Mouse (Mus musculus) midbrain, embryonic 14.5 days (tissue): ENCODE measurements at regions not wholly inside any gene's neighbourhood (a gene's known extent, or its start where the extent isn't known, plus 50 kb on each side); places are given as distances from the start of the nearest gene placed in this dataset.
"Not testable (repeated sequence)": the region's sequence is repeated elsewhere in the genome, so short reads cannot be mapped to it uniquely, and the experiment has no call there.

ENCODE experiments used
- ATAC-seq: fragments of 200-750 bp; cut with Nextera tagmentation; 2 replicates; pipeline ENCODE4 v1.8.0; 2017; ENCODE audit warnings: moderate number of reproducible peaks, moderate library complexity; ENCODE audit not compliant: low FRiP score, low TSS enrichment
- DNase-seq: peaks from one replicate; pipeline ENCODE4 v3.0.0-alpha.2; 2015
- H3K27ac ChIP-seq: fragments of 300-500 bp; sonication (generic); replicated peaks from 2 replicates; pipeline ENCODE4 v1.5.1; 2014; ENCODE audit warnings: mild to moderate bottlenecking, low read depth, low read length, moderate library complexity
- H3K27me3 ChIP-seq: fragments of 300-500 bp; sonication (generic); 2 replicates; pipeline ENCODE4 v1.6.1; 2014; ENCODE audit warnings: low read length, control low read depth, mixed read lengths; ENCODE audit not compliant: control insufficient read depth, insufficient read depth
- H3K36me3 ChIP-seq: fragments of 300-500 bp; sonication (generic); 2 replicates; pipeline ENCODE4 v1.6.1; 2014; ENCODE audit warnings: low read length, control low read depth; ENCODE audit not compliant: control insufficient read depth, insufficient read depth
- H3K4me1 ChIP-seq: fragments of 300-500 bp; sonication (generic); 2 replicates; pipeline ENCODE4 v1.6.1; 2014; ENCODE audit warnings: mild to moderate bottlenecking, antibody characterized with exemption, low read length, control low read depth; ENCODE audit not compliant: control insufficient read depth, insufficient read depth
- H3K4me2 ChIP-seq: fragments of 300-500 bp; sonication (generic); 2 replicates; pipeline ENCODE4 v1.6.1; 2014; ENCODE audit warnings: mild to moderate bottlenecking, low read length, moderate library complexity
- H3K4me3 ChIP-seq: fragments of 300-500 bp; sonication (generic); replicated peaks from 2 replicates; pipeline ENCODE4 v1.5.1; 2014; ENCODE audit warnings: low read depth, low read length
- H3K9ac ChIP-seq: fragments of 300-500 bp; sonication (generic); replicated peaks from 2 replicates; pipeline ENCODE4 v1.6.1; 2014; ENCODE audit warnings: mild to moderate bottlenecking, low read length, moderate library complexity
- H3K9me3 ChIP-seq: fragments of 300-500 bp; sonication (generic); 2 replicates; pipeline ENCODE4 v1.6.1; 2016; ENCODE audit warnings: low read length, control low read depth, mixed read lengths; ENCODE audit not compliant: control insufficient read depth
- WGBS: fragments of 180-500 bp; shearing (Covaris S2); extraction: QIAGEN DNeasy Blood & Tissue Kit; methylation state at CpG from one replicate; pipeline ENCODE4 v1.1.7; 2014; 5-methylcytosine and 5-hydroxymethylcytosine counted together

GRCm38 (mm10) chr6:70517932-70518331 lies 274.1 kb downstream of the Rpia start:
- Histone ChIP-seq H3K27ac (no peak overlapping the region), H3K27me3 (no peaks in the 10 kb centered on the region), H3K36me3 (no peaks in the 10 kb centered on the region), H3K4me1 (no peaks in the 10 kb centered on the region), H3K9me3 (no peaks in the 10 kb centered on the region), H3K9ac (no peak overlapping the region), H3K4me2 (no peak overlapping the region), H3K4me3 (no peak overlapping the region)
- no peak for DNase-seq
- no peak for ATAC-seq

- DNase-seq, result peak; percentile 21
- Histone ChIP-seq H3K36me3 (no peaks in the 10 kb centered on the region), H3K27me3 (no peaks in the 10 kb centered on the region), H3K9ac (no peak overlapping the region), H3K4me2 (no peak overlapping the region), H3K4me1 (no peaks in the 10 kb centered on the region), H3K27ac (no peak overlapping the region), H3K4me3 (no peak overlapping the region), H3K9me3 (no peaks in the 10 kb centered on the region)
- ATAC-seq, result no peak
- WGBS, result 68% methylated on average over 1 of the region's 1 CpGs
Measured at GRCm38 (mm10) chr6:70468623-70469479, 323.2 kb downstream of the Rpia start.

- ATAC-seq (no peak), DNase-seq (no peak)
- WGBS, result 90% methylated on average over 3 of the region's 3 CpGs
- Histone ChIP-seq H3K9ac (no peak overlapping the region), H3K4me2 (no peak overlapping the region), H3K4me3 (no peak overlapping the region), H3K27ac (no peak overlapping the region), H3K36me3 (no peaks in the 10 kb centered on the region), H3K9me3 (no peaks in the 10 kb centered on the region), H3K27me3 (no peaks in the 10 kb centered on the region), H3K4me1 (no peaks in the 10 kb centered on the region)
Measured at GRCm38 (mm10) chr6:70457279-70457678, 334.8 kb downstream of the Rpia start.

- not testable (repeated sequence) for H3K27ac ChIP-seq, H3K4me3 ChIP-seq, H3K4me2 ChIP-seq, H3K36me3 ChIP-seq, DNase-seq, ATAC-seq, H3K27me3 ChIP-seq, H3K9ac ChIP-seq, H3K4me1 ChIP-seq, H3K9me3 ChIP-seq
- WGBS, result 91% methylated on average over 2 of the region's 2 CpGs
Measured at GRCm38 (mm10) chr6:70434739-70435138, 357.3 kb downstream of the Rpia start.

GRCm38 (mm10) chr6:70406290-70406689 lies 385.7 kb downstream of the Rpia start:
- ATAC-seq, H3K36me3 ChIP-seq, H3K4me2 ChIP-seq, H3K27ac ChIP-seq, H3K9me3 ChIP-seq, H3K27me3 ChIP-seq, DNase-seq, H3K4me1 ChIP-seq, H3K9ac ChIP-seq, H3K4me3 ChIP-seq: not testable (repeated sequence)
- 94% methylated on average over 3 of the region's 3 CpGs for WGBS

- ATAC-seq, H3K9me3 ChIP-seq, H3K36me3 ChIP-seq, H3K4me3 ChIP-seq, DNase-seq, H3K4me2 ChIP-seq, H3K9ac ChIP-seq, H3K27ac ChIP-seq, H3K4me1 ChIP-seq, H3K27me3 ChIP-seq: not testable (repeated sequence)
Measured at GRCm38 (mm10) chr6:70389850-70390249, 402.2 kb downstream of the Rpia start.

- not testable (repeated sequence) for H3K4me1 ChIP-seq
- no CpG with 5 or more reads among the region's 1 CpGs for WGBS
Measured at GRCm38 (mm10) chr6:70386396-70386795, 405.6 kb downstream of the Rpia start.

GRCm38 (mm10) chr6:70379339-70379738 lies 412.7 kb downstream of the Rpia start:
- H3K27me3 ChIP-seq, H3K9me3 ChIP-seq, ATAC-seq, H3K4me1 ChIP-seq, H3K9ac ChIP-seq, H3K4me3 ChIP-seq, H3K4me2 ChIP-seq, H3K27ac ChIP-seq, H3K36me3 ChIP-seq, DNase-seq: not testable (repeated sequence)
- 95% methylated on average over 2 of the region's 2 CpGs for WGBS

More at GRCm38 (mm10) chr6:70386396-70386795, 405.6 kb downstream of the Rpia start:
- ATAC-seq, H3K36me3 ChIP-seq, H3K4me2 ChIP-seq, DNase-seq, H3K9me3 ChIP-seq, H3K4me3 ChIP-seq, H3K27me3 ChIP-seq, H3K27ac ChIP-seq, H3K9ac ChIP-seq: not testable (repeated sequence)

GRCm38 (mm10) chr6:70371821-70372220 lies 420.2 kb downstream of the Rpia start:
- not testable (repeated sequence) for H3K27ac ChIP-seq, H3K4me1 ChIP-seq, H3K36me3 ChIP-seq, DNase-seq, ATAC-seq, H3K9ac ChIP-seq, H3K4me3 ChIP-seq, H3K9me3 ChIP-seq, H3K4me2 ChIP-seq, H3K27me3 ChIP-seq
- WGBS, result 94% methylated on average over 5 of the region's 5 CpGs
